Mouse (Mus musculus): ENCODE measurements at regions not wholly inside any gene's neighbourhood (a gene's known extent, or its start where the extent isn't known, plus 50 kb on each side); places are given as distances from the start of the nearest gene placed in this dataset.

DNA sequence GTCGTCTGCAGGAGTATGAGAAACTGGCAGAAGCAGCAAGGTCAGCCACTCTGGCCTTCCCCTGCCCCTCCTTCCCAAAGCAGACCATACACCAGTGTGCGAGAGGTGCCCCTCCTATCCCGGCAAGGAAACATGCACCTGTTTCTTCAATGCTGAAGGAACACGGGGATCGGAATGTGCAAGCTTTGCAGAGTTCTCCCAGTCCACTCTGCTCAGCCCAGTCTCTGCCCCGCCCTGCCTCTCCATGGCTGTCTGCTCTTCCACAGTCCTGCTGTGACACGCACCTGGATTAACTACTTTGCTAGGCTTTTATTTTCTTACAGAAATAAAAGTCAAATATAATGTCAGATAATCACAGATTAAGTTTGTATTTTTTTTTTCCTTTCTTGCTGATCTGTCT is 136.7 kb downstream of the Trim29 start:
- TF ChIP-seq GATA1 (IDR thresholded peaks at IDR 0.05; ENCODE audit: borderline replicate concordance, low read length) (no peak), FLI1 (IDR thresholded peaks at IDR 0.05; ENCODE audit: low read length) (no peak)

All from megakaryocyte, embryonic 14.5 days (primary cell).